Mouse (Mus musculus) CD4-positive, CD25-positive, alpha-beta regulatory T cell, adult 9 weeks (primary cell): ENCODE data around the gene Rep15. TPM values are rescaled to one million over a fixed set of nuclear protein-coding genes. Genes with fewer than 3 reads are reported as not detected.

Experiments
- polyA plus RNA-seq: library from polyadenylated mRNA; unstranded; fragments of 100-300 nt; shearing (Covaris generic); gene quantifications from one replicate; pipeline ENCODE4 v1.2.1, GENCODE M21; 2017

The Rep15 gene
- 0.22 TPM for polyA plus RNA-seq

DNA sequence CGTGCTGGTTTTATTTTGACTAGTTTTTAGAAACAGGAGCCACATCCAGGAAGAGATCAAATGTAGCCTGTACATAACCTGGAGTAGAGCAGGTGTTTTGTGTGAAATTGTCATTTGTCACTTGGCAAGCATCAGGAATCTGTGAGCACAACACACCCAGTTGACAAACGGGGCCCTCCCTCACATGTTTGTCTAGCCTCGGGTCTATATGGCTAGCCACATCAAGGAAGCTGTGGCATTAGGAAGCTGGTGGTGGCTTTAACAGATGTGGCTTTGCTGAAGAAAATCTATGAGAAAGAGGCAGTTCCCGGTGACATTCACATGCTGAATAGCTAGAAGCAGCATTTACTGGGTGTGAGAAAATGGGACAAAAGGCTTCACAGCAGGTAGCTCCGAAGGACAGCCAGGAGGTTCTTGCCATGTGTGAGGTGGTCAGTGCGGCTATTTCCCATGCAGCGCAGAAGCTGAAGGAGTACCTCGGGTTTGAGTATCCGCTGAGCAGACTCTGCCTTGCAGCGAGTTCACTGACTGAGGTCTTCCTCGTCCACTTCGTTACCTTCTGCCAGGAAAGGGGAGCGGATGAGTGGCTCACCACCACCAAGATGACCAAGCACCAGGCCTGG is at the start of gene Rep15:
Rep15 (plus strand) TSS at position 282 of the 623 bp plus-strand sequence.

GRCm38 (mm10) chr6:147042291-147043290 is 10.2 kb downstream of the Rep15 start, which contains the start of gene Mrps35:
Gene Mrps35, plus strand, starts transcription at chr6:147042764.

Other genes with a start within 250 kb of the Rep15 start
- 0.12 TPM for gene Arntl2, start 236.5 kb upstream of the Rep15 start, polyA plus RNA-seq
- not detected for gene Smco2, start 182.5 kb upstream of the Rep15 start, polyA plus RNA-seq
- gene Ppfibp1, start 144.1 kb upstream of the Rep15 start, polyA plus RNA-seq: 7.9 TPM
- gene 1700034J05Rik, start 78.2 kb upstream of the Rep15 start, polyA plus RNA-seq: not detected
- 61.1 TPM for gene Mrps35, start 10.2 kb downstream of the Rep15 start, polyA plus RNA-seq
- gene Mansc4, start 54.4 kb downstream of the Rep15 start, polyA plus RNA-seq: 0.48 TPM
- gene Klhl42, start 58.8 kb downstream of the Rep15 start, polyA plus RNA-seq: 6.6 TPM
- not detected for gene Pthlh, start 231.6 kb downstream of the Rep15 start, polyA plus RNA-seq